Mouse (Mus musculus): ENCODE results near the gene Pcbp4.

GRCm38 (mm10) chr9:106405275-106405674, 47.8 kb upstream of the Pcbp4 start:
- TF ChIP-seq POLR2A (IDR thresholded peaks at IDR 0.05; ENCODE audit: low read depth, low read length) (no peak), CTCF (IDR thresholded peaks at IDR 0.05; ENCODE audit: extremely low read depth, insufficient read length, insufficient replicate concordance, low read depth, low read length) (no peak)
